8 mouse cellular contexts compared by ENCODE assay signal in genomic region chr2:164517485-164518221, GRCm38 (mm10). TPM values are rescaled to one million over a fixed set of nuclear protein-coding genes. Genes with fewer than 3 reads are reported as not detected.
A peak's percentile ranks its signal among the peaks of the same experiment; 100 is the strongest.
DNase-seq lines count a peak whose midpoint lies in the region; ATAC-seq lines count a peak whose summit lies in the region.

No protein-coding gene starts in this region.

- intact Hi-C loops in left cerebral cortex, postnatal 4 days (cut with DNase I) = no loop called here

- H3K4me2 ChIP-seq in kidney, embryonic 15.5 days = no peak overlapping the region
- H3K4me2 ChIP-seq in heart, embryonic 15.5 days = no peak overlapping the region

- no peak for ATAC-seq in kidney, embryonic 15.5 days (replicated peaks; ENCODE audit: low FRiP score)
- no peak for ATAC-seq in heart, embryonic 15.5 days (replicated peaks; ENCODE audit: insufficient number of reproducible peaks, insufficient read depth, low FRiP score, low read depth)

- peak; percentile 72 for DNase-seq in kidney, adult 18-20 months
- peak; percentile 61 to 89 for DNase-seq in adrenal gland, adult (ENCODE audit: inconsistent age in 2 of 2, low spot score in 1 of 2)
- peak; percentile 64 for DNase-seq in embryo, embryonic 11 days
- DNase-seq in left cerebral cortex, postnatal 4 days = peak; percentile 43
- DNase-seq in naive thymus-derived CD4-positive, alpha-beta T cell, adult 2 months (ENCODE audit: low read depth) = peak; percentile 80
- peak; percentile 44 to 65 for DNase-seq in thymus, postnatal 10 days (ENCODE audit: low spot score in 2 of 2)

- H3K4me3 ChIP-seq in kidney, embryonic 15.5 days (replicated peaks) = no peak overlapping the region
- no peak overlapping the region for H3K4me3 ChIP-seq in heart, embryonic 15.5 days

- WGBS in kidney, embryonic 15.5 days = 34% methylated on average over 10 of the region's 10 CpGs
- WGBS in heart, embryonic 15.5 days = 29% methylated on average over 10 of the region's 10 CpGs

- H3K9me3 ChIP-seq in kidney, embryonic 15.5 days (replicated peaks) = no peaks in the 10 kb centered on the region
- no peaks in the 10 kb centered on the region for H3K9me3 ChIP-seq in heart, embryonic 15.5 days (replicated peaks)

- H3K27me3 ChIP-seq in kidney, embryonic 15.5 days = peaks cover 12% of the 10 kb centered on the region
- peaks cover 9% of the 10 kb centered on the region for H3K27me3 ChIP-seq in heart, embryonic 15.5 days

- H3K27ac ChIP-seq in kidney, embryonic 15.5 days = no peak overlapping the region
- peak overlapping the region; percentile 40; the same call in 1 of the 2 replicates for H3K27ac ChIP-seq in heart, embryonic 15.5 days

- no peaks in the 10 kb centered on the region for H3K36me3 ChIP-seq in kidney, embryonic 15.5 days
- H3K36me3 ChIP-seq in heart, embryonic 15.5 days = no peaks in the 10 kb centered on the region

- peaks cover 30% of the 10 kb centered on the region for H3K4me1 ChIP-seq in kidney, embryonic 15.5 days
- H3K4me1 ChIP-seq in heart, embryonic 15.5 days (replicated peaks) = peaks cover 9% of the 10 kb centered on the region

- no peak overlapping the region for H3K9ac ChIP-seq in kidney, embryonic 15.5 days
- no peak overlapping the region for H3K9ac ChIP-seq in heart, embryonic 15.5 days

RNA-seq across cellular contexts. Expression of gene Pigt, which starts 20.3 kb away (rescaled TPM):
- polyA plus RNA-seq in kidney, embryonic 15.5 days (2015; fragmentation: Nextera tagmentation; extraction: Ambion mirVana) = 65.1 and 69.6 TPM in 2 replicates
- 42.1 and 54.1 TPM in 2 replicates for polyA plus RNA-seq in heart, embryonic 15.5 days (2015; fragmentation: Nextera tagmentation; extraction: Ambion mirVana)
- 100 to 1,000 TPM; 109 to 113 TPM for total RNA-seq in left cerebral cortex, postnatal 4 days (2021)

RNA-seq across cellular contexts. Expression of gene Dbndd2, which starts 31.7 kb away (rescaled TPM):
- 13.0 and 14.0 TPM in 2 replicates for polyA plus RNA-seq in kidney, embryonic 15.5 days (2015; fragmentation: Nextera tagmentation; extraction: Ambion mirVana)
- 8.6 and 16.5 TPM in 2 replicates for polyA plus RNA-seq in heart, embryonic 15.5 days (2015; fragmentation: Nextera tagmentation; extraction: Ambion mirVana)
- 10 to 100 TPM; 32.6 to 33.5 TPM for total RNA-seq in left cerebral cortex, postnatal 4 days (2021)

RNA-seq across cellular contexts. Expression of gene Trp53tg5, which starts 44.1 kb away (rescaled TPM):
- not detected in 2 replicates for polyA plus RNA-seq in kidney, embryonic 15.5 days (2015; fragmentation: Nextera tagmentation; extraction: Ambion mirVana)
- not detected in 2 replicates for polyA plus RNA-seq in heart, embryonic 15.5 days (2015; fragmentation: Nextera tagmentation; extraction: Ambion mirVana)
- total RNA-seq in left cerebral cortex, postnatal 4 days (2021) = not detected

RNA-seq across cellular contexts. Expression of gene Wfdc2, which starts 44.6 kb away (rescaled TPM):
- polyA plus RNA-seq in kidney, embryonic 15.5 days (2015; fragmentation: Nextera tagmentation; extraction: Ambion mirVana) = 329 and 368 TPM in 2 replicates
- polyA plus RNA-seq in heart, embryonic 15.5 days (2015; fragmentation: Nextera tagmentation; extraction: Ambion mirVana) = 10.0 and 39.8 TPM in 2 replicates
- 1 to 10 TPM in 1 of 2 experiments, not detected in 1; 2.1 TPM for total RNA-seq in left cerebral cortex, postnatal 4 days (2021)

RNA-seq across cellular contexts. Expression of gene Spint3, which starts 55.6 kb away (rescaled TPM):
- polyA plus RNA-seq in kidney, embryonic 15.5 days (2015; fragmentation: Nextera tagmentation; extraction: Ambion mirVana) = not detected in 2 replicates
- not detected in 2 replicates for polyA plus RNA-seq in heart, embryonic 15.5 days (2015; fragmentation: Nextera tagmentation; extraction: Ambion mirVana)
- not detected for total RNA-seq in left cerebral cortex, postnatal 4 days (2021)
